Mouse (Mus musculus) left cerebral cortex, postnatal 4 days (tissue): ENCODE measurements around the gene Cdc14a. TPM values are rescaled to one million over a fixed set of nuclear protein-coding genes. Genes with fewer than 3 reads are reported as not detected.
A peak's percentile ranks its signal among the peaks of the same experiment; 100 is the strongest.

Experiments used
- DNase-seq: peaks from one replicate; pipeline ENCODE4 v3.0.0-alpha.2; 2022
- intact Hi-C: fragments of 180-260 bp; cut with DNase I; formaldehyde crosslinking; loops from one replicate; pipeline ENCODE4 v1.15.1; 2025
- total RNA-seq, 2 experiments: library from RNA; stranded (reverse); gene quantifications; 2 replicates each; pipeline ENCODE4 v1.2.3; 2021

Cdc14a gene
- total RNA-seq, 2 experiments from 2014 or later = 3.6 to 4.9 TPM

- no peak for DNase-seq
- intact Hi-C loops = no loop called here
Observed at GRCm38 (mm10) chr3:116419791-116420190, 4.0 kb downstream of the Cdc14a start.

- intact Hi-C loops = no loop called here
- no peak for DNase-seq
Observed at GRCm38 (mm10) chr3:116414451-116414860, 9.4 kb downstream of the Cdc14a start.

GRCm38 (mm10) chr3:116412954-116413724 is 10.7 kb downstream of the Cdc14a start:
- intact Hi-C loops = no loop called here
- DNase-seq = no peak

- peak; percentile 6 for DNase-seq
- intact Hi-C loops = no loop called here
Observed at GRCm38 (mm10) chr3:116410051-116410450, 13.8 kb downstream of the Cdc14a start.

GRCm38 (mm10) chr3:116409486-116409885 is 14.3 kb downstream of the Cdc14a start:
- no peak for DNase-seq
- intact Hi-C loops = no loop called here

GRCm38 (mm10) chr3:116408856-116409255 is 15.0 kb downstream of the Cdc14a start:
- DNase-seq = no peak
- intact Hi-C loops = no loop called here

- DNase-seq = no peak
- intact Hi-C loops = no loop called here
Observed at GRCm38 (mm10) chr3:116405516-116405915, 18.3 kb downstream of the Cdc14a start.

GRCm38 (mm10) chr3:116401436-116401835 is 22.4 kb downstream of the Cdc14a start:
- DNase-seq = no peak
- intact Hi-C loops = no loop called here

- no peak for DNase-seq
- intact Hi-C loops = no loop called here
Observed at GRCm38 (mm10) chr3:116399349-116400090, 24.3 kb downstream of the Cdc14a start.

- no peak for DNase-seq
- intact Hi-C loops = no loop called here
Observed at GRCm38 (mm10) chr3:116398543-116398942, 25.3 kb downstream of the Cdc14a start.

GRCm38 (mm10) chr3:116397976-116398375 is 25.9 kb downstream of the Cdc14a start:
- no peak for DNase-seq
- intact Hi-C loops = no loop called here

GRCm38 (mm10) chr3:116397341-116397740 is 26.5 kb downstream of the Cdc14a start:
- DNase-seq = no peak
- intact Hi-C loops = no loop called here

- intact Hi-C loops = no loop called here
- DNase-seq = no peak
Observed at GRCm38 (mm10) chr3:116396571-116396970, 27.3 kb downstream of the Cdc14a start.

GRCm38 (mm10) chr3:116394885-116395390 is 28.9 kb downstream of the Cdc14a start:
- intact Hi-C loops = no loop called here
- DNase-seq = no peak

GRCm38 (mm10) chr3:116391399-116391798 is 32.4 kb downstream of the Cdc14a start:
- DNase-seq = no peak
- intact Hi-C loops = no loop called here

- intact Hi-C loops = no loop called here
- no peak for DNase-seq
Observed at GRCm38 (mm10) chr3:116389500-116390470, 34.0 kb downstream of the Cdc14a start.

GRCm38 (mm10) chr3:116388808-116389207 is 35.0 kb downstream of the Cdc14a start:
- DNase-seq = no peak
- intact Hi-C loops = no loop called here

- no peak for DNase-seq
- intact Hi-C loops = no loop called here
Observed at GRCm38 (mm10) chr3:116386886-116387285, 36.9 kb downstream of the Cdc14a start.

GRCm38 (mm10) chr3:116386342-116386741 is 37.5 kb downstream of the Cdc14a start:
- intact Hi-C loops = no loop called here
- no peak for DNase-seq

- DNase-seq = no peak
- intact Hi-C loops = no loop called here
Observed at GRCm38 (mm10) chr3:116384319-116384718, 39.5 kb downstream of the Cdc14a start.

GRCm38 (mm10) chr3:116380319-116380718 is 43.5 kb downstream of the Cdc14a start:
- intact Hi-C loops = no loop called here
- DNase-seq = no peak
